Mouse (Mus musculus) heart, adult 18-20 months (tissue): Measurements from ENCODE around the gene Fbxo6. TPM values are rescaled to one million over a fixed set of nuclear protein-coding genes. Genes with fewer than 3 reads are reported as not detected.
"Not testable (repeated sequence)": the region's sequence is repeated elsewhere in the genome, so short reads cannot be mapped to it uniquely, and the experiment has no call there.

Experiments used
- DNase-seq, 2 experiments: peaks; one replicate each; pipeline ENCODE4 v3.0.0; 2021 to 2022; ENCODE audit warnings: mixed read lengths in 1 of 2
- total RNA-seq, 2 experiments: library from RNA; stranded (reverse); gene quantifications; 2 replicates each; pipeline ENCODE4 v1.2.3; 2021

The Fbxo6 gene
- total RNA-seq, 2 experiments from 2014 or later: 41.0 to 42.1 TPM

- DNase-seq: no peak
Observed at GRCm38 (mm10) chr4:148128241-148128640, 23.7 kb downstream of the Fbxo6 start.

GRCm38 (mm10) chr4:148122694-148123066 lies 29.3 kb downstream of the Fbxo6 start:
- DNase-seq: no peak

GRCm38 (mm10) chr4:148121982-148122693 lies 29.8 kb downstream of the Fbxo6 start:
- DNase-seq: no peak

GRCm38 (mm10) chr4:148121362-148121761 lies 30.6 kb downstream of the Fbxo6 start:
- DNase-seq: no peak

GRCm38 (mm10) chr4:148120555-148120954 lies 31.4 kb downstream of the Fbxo6 start:
- DNase-seq: no peak

GRCm38 (mm10) chr4:148119578-148119977 lies 32.4 kb downstream of the Fbxo6 start:
- DNase-seq: not testable (repeated sequence)

GRCm38 (mm10) chr4:148117392-148117791 lies 34.5 kb downstream of the Fbxo6 start:
- DNase-seq: no peak

GRCm38 (mm10) chr4:148116657-148117056 lies 35.3 kb downstream of the Fbxo6 start:
- no peak for DNase-seq

GRCm38 (mm10) chr4:148115467-148115866 lies 36.5 kb downstream of the Fbxo6 start:
- DNase-seq: peak in 1 of 2 experiments; percentile 40

GRCm38 (mm10) chr4:148114758-148115391 lies 37.1 kb downstream of the Fbxo6 start:
- DNase-seq: peak; percentile 81 to 95

- no peak for DNase-seq
Observed at GRCm38 (mm10) chr4:148112519-148112918, 39.4 kb downstream of the Fbxo6 start.

- DNase-seq: no peak
Observed at GRCm38 (mm10) chr4:148109215-148109614, 42.7 kb downstream of the Fbxo6 start.

GRCm38 (mm10) chr4:148108565-148109100 lies 43.3 kb downstream of the Fbxo6 start:
- no peak for DNase-seq

- DNase-seq: peak; percentile 15 to 30
Observed at GRCm38 (mm10) chr4:148107621-148108291, 44.2 kb downstream of the Fbxo6 start.

GRCm38 (mm10) chr4:148104146-148104545 lies 47.8 kb downstream of the Fbxo6 start:
- no peak for DNase-seq

- peak; percentile 56 to 78 for DNase-seq
Observed at GRCm38 (mm10) chr4:148101801-148102527, 50.0 kb downstream of the Fbxo6 start.

- DNase-seq: no peak
Observed at GRCm38 (mm10) chr4:148098666-148099065, 53.3 kb downstream of the Fbxo6 start.

- DNase-seq: no peak
Observed at GRCm38 (mm10) chr4:148097936-148098335, 54.0 kb downstream of the Fbxo6 start.
